Mouse (Mus musculus): ENCODE measurements around the gene Ube2o. TPM values are rescaled to one million over a fixed set of nuclear protein-coding genes. Genes with fewer than 3 reads are reported as not detected.

Gene Ube2o
- polyA plus RNA-seq, 1 experiment: 77.3 TPM

- no peak for DNase-seq (ENCODE audit: low read depth in 1 of 2, low spot score in 2 of 2)
Observed at GRCm38 (mm10) chr11:116489771-116490231, 91.4 kb downstream of the Ube2o start.

GRCm38 (mm10) chr11:116488693-116489375 lies 92.4 kb downstream of the Ube2o start:
- no peak; the same call in 1 of the 2 replicates for TF ChIP-seq CTCF (IDR thresholded peaks at IDR 0.05; ENCODE audit: extremely low read depth, insufficient read depth, insufficient read length, insufficient replicate concordance)
- no peak for TF ChIP-seq POLR2A (IDR thresholded peaks at IDR 0.05; ENCODE audit: low read depth, low read length)
- 65% methylated on average over 14 of the region's 14 CpGs for WGBS
- Histone ChIP-seq H3K4me3 (ENCODE audit: extremely low read depth, insufficient read depth, insufficient read length) (no peak overlapping the region), H3K36me3 (ENCODE audit: control insufficient read depth, insufficient read depth, low read length) (peaks cover 14% of the 10 kb centered on the region), H3K27me3 (ENCODE audit: control insufficient read depth, insufficient read depth, low read length) (no peaks in the 10 kb centered on the region), H3K27ac (ENCODE audit: insufficient read depth, low read length) (no peak overlapping the region), H3K4me1 (ENCODE audit: control insufficient read depth, insufficient read depth, insufficient read length) (peaks cover 3% of the 10 kb centered on the region; the same call in 1 of the 2 replicates)
- no peak for DNase-seq (ENCODE audit: low read depth in 1 of 2, low spot score in 2 of 2)

More at GRCm38 (mm10) chr11:116489771-116490231, 91.4 kb downstream of the Ube2o start:
- peak overlapping the region; percentile 84 for H3K4me3 ChIP-seq (ENCODE audit: extremely low read depth, insufficient read depth, insufficient read length)
- H3K36me3 ChIP-seq (ENCODE audit: control insufficient read depth, insufficient read depth, low read length): peaks cover 7% of the 10 kb centered on the region
- TF ChIP-seq POLR2A (IDR thresholded peaks at IDR 0.05; ENCODE audit: low read depth, low read length): no peak
- no peak for TF ChIP-seq CTCF (IDR thresholded peaks at IDR 0.05; ENCODE audit: extremely low read depth, insufficient read depth, insufficient read length, insufficient replicate concordance)
- peak overlapping the region; percentile 88 for H3K27ac ChIP-seq (ENCODE audit: insufficient read depth, low read length)
- under 1% methylated on average over 39 of the region's 39 CpGs for WGBS
- H3K4me1 ChIP-seq (ENCODE audit: control insufficient read depth, insufficient read depth, insufficient read length): peaks cover 3% of the 10 kb centered on the region; the same call in 1 of the 2 replicates
- H3K27me3 ChIP-seq (ENCODE audit: control insufficient read depth, insufficient read depth, low read length): no peaks in the 10 kb centered on the region

- Histone ChIP-seq H3K27ac (ENCODE audit: insufficient read depth, low read length) (no peak overlapping the region), H3K4me1 (ENCODE audit: control insufficient read depth, insufficient read depth, insufficient read length) (peaks cover 3% of the 10 kb centered on the region; the same call in 1 of the 2 replicates), H3K36me3 (ENCODE audit: control insufficient read depth, insufficient read depth, low read length) (peaks cover 18% of the 10 kb centered on the region), H3K4me3 (ENCODE audit: extremely low read depth, insufficient read depth, insufficient read length) (no peak overlapping the region), H3K27me3 (ENCODE audit: control insufficient read depth, insufficient read depth, low read length) (no peaks in the 10 kb centered on the region)
- TF ChIP-seq POLR2A (IDR thresholded peaks at IDR 0.05; ENCODE audit: low read depth, low read length) (no peak), CTCF (IDR thresholded peaks at IDR 0.05; ENCODE audit: extremely low read depth, insufficient read depth, insufficient read length, insufficient replicate concordance) (no peak)
- DNase-seq (ENCODE audit: low read depth in 1 of 2, low spot score in 2 of 2): no peak
Observed at GRCm38 (mm10) chr11:116488207-116488606, 93.0 kb downstream of the Ube2o start.

Other genes with a start within 250 kb of the Ube2o start
- gene Foxj1, start 246.0 kb downstream of the Ube2o start, polyA plus RNA-seq (2012; rRNA removed): 0.47 and 0.59 TPM in 2 replicates
- 10.7 and 16.2 TPM in 2 replicates for gene Rnf157, start 168.4 kb downstream of the Ube2o start, polyA plus RNA-seq (2012; rRNA removed)
- 152 and 245 TPM in 2 replicates for gene Ubald2, start 147.4 kb downstream of the Ube2o start, polyA plus RNA-seq (2012; rRNA removed)
- gene Qrich2, start 115.2 kb downstream of the Ube2o start, polyA plus RNA-seq (2012; rRNA removed): 0.07 and 0.14 TPM in 2 replicates
- gene Prpsap1, start 87.2 kb downstream of the Ube2o start, polyA plus RNA-seq (2012; rRNA removed): 62.1 and 95.5 TPM in 2 replicates
- 15.5 and 21.4 TPM in 2 replicates for gene Sphk1, start 50.5 kb downstream of the Ube2o start, polyA plus RNA-seq (2012; rRNA removed)
- gene Aanat, start 5.0 kb upstream of the Ube2o start, polyA plus RNA-seq (2012; rRNA removed): not detected in 2 replicates
- gene Rhbdf2, start 45.6 kb upstream of the Ube2o start, polyA plus RNA-seq (2012; rRNA removed): 84.5 and 91.2 TPM in 2 replicates
- gene Prcd, start 72.1 kb upstream of the Ube2o start, polyA plus RNA-seq (2012; rRNA removed): 0.35 and 0.72 TPM in 2 replicates
- 10.0 and 14.2 TPM in 2 replicates for gene Cygb, start 72.9 kb upstream of the Ube2o start, polyA plus RNA-seq (2012; rRNA removed)
- 0.04 and 0.86 TPM in 2 replicates for gene St6galnac1, start 194.1 kb upstream of the Ube2o start, polyA plus RNA-seq (2012; rRNA removed)
- 18.6 and 25.0 TPM in 2 replicates for gene Mxra7, start 246.6 kb upstream of the Ube2o start, polyA plus RNA-seq (2012; rRNA removed)

All from spleen, adult 2 months (tissue).